Mouse (Mus musculus): ENCODE data around the gene Lgals2. TPM values are rescaled to one million over a fixed set of nuclear protein-coding genes. Genes with fewer than 3 reads are reported as not detected.

Lgals2 gene
- polyA plus RNA-seq, 1 experiment from 2014 or later: 39.4 TPM

- Histone ChIP-seq H3K36me3 (ENCODE audit: control insufficient read depth, insufficient read depth, low read length) (no peaks in the 10 kb centered on the region), H3K4me2 (replicated peaks; ENCODE audit: low read depth) (no peak overlapping the region), H3K27ac (replicated peaks) (peak overlapping the region; percentile 61), H3K9ac (ENCODE audit: low read length) (no peak overlapping the region), H3K4me3 (ENCODE audit: low read depth, low read length) (no peak overlapping the region), H3K9me3 (ENCODE audit: control insufficient read depth, low read length) (no peaks in the 10 kb centered on the region), H3K4me1 (replicated peaks; ENCODE audit: control insufficient read depth, insufficient read depth) (peaks cover 14% of the 10 kb centered on the region), H3K27me3 (ENCODE audit: control insufficient read depth, insufficient read depth, low read length) (no peaks in the 10 kb centered on the region)
- WGBS: 66% methylated on average over 11 of the region's 11 CpGs
- TF ChIP-seq EP300 (optimal IDR thresholded peaks at IDR 0.05): no peak
- TF ChIP-seq CTCF (IDR thresholded peaks at IDR 0.05; ENCODE audit: low read depth): no peak
- ATAC-seq (ENCODE audit: low FRiP score, low TSS enrichment) (no peak), DNase-seq (ENCODE audit: low spot score) (no peak)
Measured at GRCm38 (mm10) chr15:78840751-78841150, 14.6 kb downstream of the Lgals2 start.

GRCm38 (mm10) chr15:78840241-78840640 is 15.1 kb downstream of the Lgals2 start:
- Histone ChIP-seq H3K27ac (replicated peaks) (peak overlapping the region; percentile 61), H3K4me3 (ENCODE audit: low read depth, low read length) (no peak overlapping the region), H3K9me3 (ENCODE audit: control insufficient read depth, low read length) (no peaks in the 10 kb centered on the region), H3K27me3 (ENCODE audit: control insufficient read depth, insufficient read depth, low read length) (no peaks in the 10 kb centered on the region), H3K4me1 (replicated peaks; ENCODE audit: control insufficient read depth, insufficient read depth) (peaks cover 9% of the 10 kb centered on the region), H3K36me3 (ENCODE audit: control insufficient read depth, insufficient read depth, low read length) (no peaks in the 10 kb centered on the region), H3K9ac (ENCODE audit: low read length) (no peak overlapping the region), H3K4me2 (replicated peaks; ENCODE audit: low read depth) (no peak overlapping the region)
- 42% methylated on average over 3 of the region's 3 CpGs for WGBS
- TF ChIP-seq EP300 (optimal IDR thresholded peaks at IDR 0.05): no peak
- TF ChIP-seq CTCF (IDR thresholded peaks at IDR 0.05; ENCODE audit: low read depth): no peak
- peak; percentile 18; the same call in 1 of the 2 replicates for ATAC-seq (ENCODE audit: low FRiP score, low TSS enrichment)
- DNase-seq (ENCODE audit: low spot score): no peak

- Histone ChIP-seq H3K4me2 (replicated peaks; ENCODE audit: low read depth) (no peak overlapping the region), H3K27ac (replicated peaks) (peak overlapping the region; percentile 61), H3K27me3 (ENCODE audit: control insufficient read depth, insufficient read depth, low read length) (no peaks in the 10 kb centered on the region), H3K9ac (ENCODE audit: low read length) (no peak overlapping the region), H3K9me3 (ENCODE audit: control insufficient read depth, low read length) (no peaks in the 10 kb centered on the region), H3K4me3 (ENCODE audit: low read depth, low read length) (no peak overlapping the region), H3K4me1 (replicated peaks; ENCODE audit: control insufficient read depth, insufficient read depth) (peaks cover 10% of the 10 kb centered on the region), H3K36me3 (ENCODE audit: control insufficient read depth, insufficient read depth, low read length) (no peaks in the 10 kb centered on the region)
- TF ChIP-seq CTCF (IDR thresholded peaks at IDR 0.05; ENCODE audit: low read depth) (no peak), EP300 (optimal IDR thresholded peaks at IDR 0.05) (no peak)
- no peak for DNase-seq (ENCODE audit: low spot score)
- 27% methylated on average over 2 of the region's 2 CpGs for WGBS
- ATAC-seq (ENCODE audit: low FRiP score, low TSS enrichment): no peak
Measured at GRCm38 (mm10) chr15:78839744-78840143, 15.6 kb downstream of the Lgals2 start.

- DNase-seq (ENCODE audit: low spot score) (peak; percentile 17), ATAC-seq (ENCODE audit: low FRiP score, low TSS enrichment) (no peak)
- peak overlapping the region; percentile 88 for H3K27ac ChIP-seq (replicated peaks)
- no peak overlapping the region for H3K4me2 ChIP-seq (replicated peaks; ENCODE audit: low read depth)
- TF ChIP-seq EP300 (optimal IDR thresholded peaks at IDR 0.05) (no peak), CTCF (IDR thresholded peaks at IDR 0.05; ENCODE audit: low read depth) (no peak)
- no peak overlapping the region for H3K9ac ChIP-seq (ENCODE audit: low read length)
- WGBS: 36% methylated on average over 8 of the region's 8 CpGs
- no peaks in the 10 kb centered on the region for H3K27me3 ChIP-seq (ENCODE audit: control insufficient read depth, insufficient read depth, low read length)
- peaks cover 13% of the 10 kb centered on the region; the same call in 1 of the 2 replicates for H3K4me1 ChIP-seq (replicated peaks; ENCODE audit: control insufficient read depth, insufficient read depth)
- no peak overlapping the region for H3K4me3 ChIP-seq (ENCODE audit: low read depth, low read length)
- no peaks in the 10 kb centered on the region for H3K9me3 ChIP-seq (ENCODE audit: control insufficient read depth, low read length)
- no peaks in the 10 kb centered on the region for H3K36me3 ChIP-seq (ENCODE audit: control insufficient read depth, insufficient read depth, low read length)
Measured at GRCm38 (mm10) chr15:78836086-78836621, 19.2 kb downstream of the Lgals2 start.

- H3K27me3 ChIP-seq (ENCODE audit: control insufficient read depth, insufficient read depth, low read length): no peaks in the 10 kb centered on the region
- 30% methylated on average over 12 of the region's 12 CpGs for WGBS
- H3K4me1 ChIP-seq (replicated peaks; ENCODE audit: control insufficient read depth, insufficient read depth): peaks cover 11% of the 10 kb centered on the region; the same call in 1 of the 2 replicates
- TF ChIP-seq EP300 (optimal IDR thresholded peaks at IDR 0.05) (no peak), CTCF (IDR thresholded peaks at IDR 0.05; ENCODE audit: low read depth) (no peak)
- H3K9ac ChIP-seq (ENCODE audit: low read length): no peak overlapping the region
- no peaks in the 10 kb centered on the region for H3K36me3 ChIP-seq (ENCODE audit: control insufficient read depth, insufficient read depth, low read length)
- DNase-seq (ENCODE audit: low spot score): peak; percentile 15
- H3K27ac ChIP-seq (replicated peaks): peak overlapping the region; percentile 88
- no peaks in the 10 kb centered on the region for H3K9me3 ChIP-seq (ENCODE audit: control insufficient read depth, low read length)
- ATAC-seq (ENCODE audit: low FRiP score, low TSS enrichment): no peak
- H3K4me3 ChIP-seq (ENCODE audit: low read depth, low read length): no peak overlapping the region
- H3K4me2 ChIP-seq (replicated peaks; ENCODE audit: low read depth): no peak overlapping the region
Measured at GRCm38 (mm10) chr15:78835200-78836085, 19.9 kb downstream of the Lgals2 start.
